Mouse (Mus musculus): ENCODE measurements around the gene 1700020D05Rik.
"Not testable (repeated sequence)": the region's sequence is repeated elsewhere in the genome, so short reads cannot be mapped to it uniquely, and the experiment has no call there.

1700020D05Rik gene

DNA sequence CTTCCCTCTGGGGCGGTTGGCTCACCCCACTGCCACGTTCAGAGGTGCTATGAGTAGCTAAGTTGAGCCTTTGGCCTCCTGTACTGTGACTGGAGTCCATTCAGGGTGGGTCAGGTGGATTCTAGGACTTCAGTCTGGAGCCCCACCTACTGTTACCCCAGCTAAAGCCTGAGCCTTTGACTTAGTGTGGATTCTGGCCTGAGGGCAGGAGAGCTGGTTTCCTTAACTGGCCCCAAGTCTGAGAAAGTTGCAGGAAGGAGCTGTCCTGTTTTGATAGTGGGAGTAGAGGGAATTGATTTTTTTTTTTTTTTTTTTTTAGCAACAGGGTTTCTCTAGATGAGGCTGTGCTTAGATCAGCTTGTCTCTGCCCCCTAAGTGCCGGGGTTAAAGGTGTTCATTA, 9.3 kb downstream of the 1700020D05Rik start:
- no peak for DNase-seq

DNA sequence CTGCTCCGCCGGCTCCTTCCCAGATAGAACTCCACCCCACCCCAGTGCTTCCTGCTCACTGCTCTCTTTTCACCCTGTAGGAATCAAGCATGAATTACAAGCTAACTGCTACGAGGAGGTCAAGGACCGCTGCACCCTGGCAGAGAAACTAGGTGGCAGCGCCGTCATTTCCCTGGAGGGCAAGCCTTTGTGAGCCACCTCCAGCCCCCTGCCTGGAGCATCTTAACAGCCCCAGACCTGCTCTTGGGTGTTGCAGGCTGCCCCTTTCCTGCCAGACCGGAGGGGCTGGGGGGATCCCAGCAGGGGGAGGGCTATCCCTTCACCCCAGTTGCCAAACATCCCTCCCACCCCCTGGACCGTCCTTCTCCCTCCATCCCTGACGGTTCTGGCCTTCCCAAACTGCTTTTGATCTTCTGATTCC, 10.3 kb downstream of the 1700020D05Rik start:
- DNase-seq: not testable (repeated sequence)

DNA sequence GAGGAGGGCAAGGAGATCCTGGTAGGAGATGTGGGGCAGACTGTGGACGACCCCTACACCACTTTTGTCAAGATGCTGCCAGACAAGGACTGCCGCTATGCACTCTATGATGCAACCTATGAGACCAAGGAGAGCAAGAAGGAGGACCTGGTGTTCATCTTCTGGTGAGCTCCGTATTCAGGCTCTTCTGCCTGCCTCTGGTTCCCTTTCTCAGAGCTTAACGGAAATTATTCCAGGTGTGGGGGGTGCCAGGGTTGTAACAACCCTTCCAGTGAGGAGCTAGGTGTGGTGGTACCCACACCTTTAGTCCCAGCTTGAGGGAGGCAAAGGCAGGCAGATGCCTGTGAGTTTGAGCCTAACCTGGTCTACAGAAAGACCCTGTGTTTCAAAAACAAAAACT, 10.9 kb downstream of the 1700020D05Rik start:
- no peak for DNase-seq

DNA sequence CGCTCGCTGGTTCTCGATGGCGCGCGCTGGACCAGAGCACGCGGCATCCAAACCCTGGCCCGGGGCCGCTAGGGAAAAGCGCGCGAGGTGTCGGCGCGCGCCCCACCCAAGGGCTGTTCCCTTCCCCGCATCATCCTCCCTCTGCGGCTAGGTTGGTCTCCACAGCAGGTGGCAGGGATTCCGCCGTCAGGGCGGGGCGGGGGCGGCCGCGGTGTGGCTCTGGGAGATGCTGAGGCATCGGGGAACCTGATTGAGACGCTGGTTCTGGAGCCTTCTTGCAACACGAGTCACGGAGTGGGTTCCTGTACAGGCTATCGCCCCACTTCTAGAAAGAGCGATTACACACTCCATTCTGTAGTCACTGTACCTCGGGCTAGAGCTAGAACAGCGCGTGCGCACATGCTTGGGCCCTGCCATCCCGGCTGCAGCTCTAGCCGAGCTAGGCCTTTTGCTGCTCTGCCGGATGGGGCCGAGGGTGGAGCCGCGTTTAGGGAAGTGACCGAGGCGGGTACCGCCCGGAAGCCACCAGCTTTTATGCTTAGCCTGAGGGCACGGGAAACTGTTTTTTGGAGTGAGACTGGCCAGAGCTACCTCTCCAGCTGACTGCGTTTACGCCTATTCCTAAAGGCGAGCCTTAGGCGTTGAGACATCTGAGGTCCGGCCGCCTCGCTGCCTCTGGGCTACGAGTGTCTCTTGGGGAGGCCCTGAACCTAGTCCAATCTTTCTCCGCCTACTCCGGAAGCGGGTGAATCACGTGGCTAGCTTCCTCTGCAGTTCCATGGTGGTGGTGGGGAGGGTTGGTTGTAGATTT, 12.5 kb downstream of the 1700020D05Rik start:
- peak; percentile 83 to 85 for DNase-seq

DNA sequence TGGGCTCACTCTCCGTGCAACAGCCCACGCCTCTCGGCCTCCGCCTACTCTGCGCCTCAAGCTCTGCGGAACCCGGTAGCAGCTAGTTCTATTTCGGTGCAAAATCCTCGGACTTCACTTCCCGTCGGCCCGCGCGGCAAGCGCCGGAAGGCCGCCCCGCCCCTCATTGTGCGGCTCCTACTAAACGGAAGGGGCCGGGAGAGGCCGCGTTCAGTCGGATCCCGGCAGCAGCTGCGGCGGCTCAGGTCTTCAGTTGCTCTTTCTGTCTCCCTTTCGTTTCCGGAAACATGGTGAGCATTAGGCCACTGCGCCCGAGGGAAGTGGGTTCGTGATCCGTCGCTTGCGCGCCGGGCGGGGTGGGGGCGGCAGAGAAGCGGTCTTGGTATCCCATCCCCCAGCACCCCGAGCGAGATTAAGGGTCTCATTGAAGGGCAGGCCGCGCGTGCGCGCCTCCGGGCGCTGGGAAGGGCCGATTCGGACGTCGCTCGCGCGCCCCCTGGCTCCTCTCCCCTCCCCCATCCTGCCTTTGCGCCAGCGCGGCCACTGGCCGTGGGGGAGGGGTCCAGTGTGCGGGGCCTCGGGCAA, 13.2 kb downstream of the 1700020D05Rik start, which contains the start of gene Cfl1:
Gene Cfl1, plus strand, starts transcription at position 143 of the 585 bp plus-strand sequence.
- peak; percentile 95 to 96 for DNase-seq

DNA sequence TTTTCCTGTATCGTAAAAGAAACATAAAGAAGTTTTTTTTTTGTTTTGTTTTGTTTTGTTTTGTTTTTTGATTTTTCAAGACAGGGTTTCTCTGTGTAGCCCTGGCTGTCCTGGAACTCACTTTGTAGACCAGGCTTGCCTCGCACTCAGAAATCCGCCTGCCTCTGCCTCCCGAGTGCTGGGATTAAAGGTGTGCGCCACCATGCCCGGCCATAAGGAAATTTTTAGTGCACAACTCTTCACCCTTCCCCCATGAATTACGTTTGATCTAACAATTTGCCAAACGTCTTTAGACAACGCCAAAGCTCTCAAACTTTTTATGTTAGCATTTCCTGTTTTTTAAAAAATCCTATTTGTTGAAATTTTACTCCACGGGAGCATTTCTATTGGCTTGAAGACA, 13.9 kb downstream of the 1700020D05Rik start:
- DNase-seq: not testable (repeated sequence)

DNA sequence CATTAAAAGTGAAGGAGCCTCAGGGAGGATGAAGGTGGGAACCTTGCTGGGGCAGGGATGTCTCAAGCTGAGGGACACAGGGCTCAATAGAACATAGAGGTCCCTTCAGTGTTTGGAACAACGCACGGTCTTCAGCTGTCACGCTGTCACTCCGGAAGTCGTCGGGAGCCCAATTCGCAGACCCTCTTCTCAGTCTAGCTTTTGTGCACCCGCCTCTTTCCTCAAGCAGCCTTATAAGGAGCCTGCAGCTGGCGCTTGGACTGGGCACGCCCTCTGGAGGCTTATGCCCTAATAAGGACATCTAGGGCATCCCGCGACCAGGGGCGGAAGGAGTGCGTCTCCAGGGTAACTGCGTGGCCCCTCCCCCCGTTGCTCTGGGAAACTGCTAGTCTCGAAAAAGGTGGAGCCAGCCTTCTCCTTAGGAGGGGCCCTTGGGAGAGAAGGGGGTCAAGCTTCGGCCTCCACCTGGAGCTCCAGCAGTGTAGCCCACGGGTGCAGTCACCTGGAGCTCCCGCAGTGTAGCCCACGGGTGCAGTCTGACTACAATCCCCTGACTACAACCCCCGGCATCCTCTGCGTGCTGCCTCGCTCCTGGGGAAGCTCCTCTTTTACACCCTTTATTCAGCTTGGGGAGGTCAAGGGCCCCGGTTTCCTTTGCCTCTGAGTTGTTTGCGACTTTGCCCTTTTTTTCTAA, 14.6 kb downstream of the 1700020D05Rik start:
- DNase-seq: peak; percentile 96 to 97

DNA sequence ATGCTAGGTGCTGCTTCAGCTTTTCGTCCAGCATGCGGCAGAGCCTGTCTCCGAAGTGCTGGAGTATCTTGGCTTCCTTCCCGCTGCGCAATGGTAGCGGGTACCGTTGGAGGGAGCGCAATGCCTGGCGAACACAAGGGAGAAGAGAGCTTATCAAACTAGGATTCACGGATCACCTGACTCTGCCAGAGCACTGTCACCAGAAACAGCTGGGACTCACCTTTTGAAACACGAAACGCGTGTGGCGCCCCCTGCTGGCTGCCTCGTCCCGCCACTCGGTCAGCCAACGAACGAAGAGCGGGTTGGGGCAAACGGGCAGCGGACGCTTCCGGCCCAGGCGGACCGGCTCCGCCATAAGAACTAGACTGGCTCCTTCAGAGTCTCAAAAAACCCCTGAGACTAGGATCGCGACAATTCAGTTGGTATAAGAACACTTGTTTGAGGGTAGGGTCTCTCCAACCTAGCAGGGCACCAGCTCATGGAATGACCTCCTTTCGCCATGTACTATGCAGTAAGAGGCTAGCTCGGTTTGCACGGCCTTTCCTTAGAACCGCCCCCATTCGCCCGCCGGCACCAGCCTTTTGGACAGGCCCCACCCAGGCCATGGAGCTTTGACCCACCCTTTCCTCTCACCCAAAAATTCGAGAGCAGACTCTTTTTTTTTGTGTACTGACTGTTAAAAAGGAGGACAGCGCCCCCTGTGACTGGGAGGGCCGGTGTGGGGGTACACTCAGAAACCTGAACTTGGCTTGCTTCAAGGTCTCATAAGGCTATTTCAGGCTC, 15.6 kb downstream of the 1700020D05Rik start, which contains the start of gene Mus81:
Gene Mus81, minus strand, starts transcription at position 635 of the 783 bp plus-strand sequence.
- peak; percentile 98 to 99 for DNase-seq

DNA sequence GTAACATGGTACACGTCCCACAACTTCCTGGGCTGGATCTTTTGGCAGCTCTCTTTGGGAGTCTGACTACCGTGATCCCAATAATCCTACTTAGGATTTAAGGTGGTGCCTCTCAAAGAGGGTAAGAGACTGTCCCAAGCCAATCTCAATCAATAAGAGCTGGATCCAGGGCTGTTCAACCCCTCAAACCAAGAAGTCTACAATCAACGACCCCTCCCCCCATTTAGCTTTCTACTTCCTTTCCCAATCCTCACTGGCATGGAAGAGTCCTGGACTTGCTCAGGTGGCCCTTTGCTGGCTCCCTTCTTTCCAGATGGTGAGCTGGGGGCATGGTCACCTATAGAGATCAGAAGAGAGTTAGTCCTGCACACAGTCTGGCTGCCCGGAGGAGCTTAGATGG, 16.8 kb downstream of the 1700020D05Rik start:
- no peak for DNase-seq

DNA sequence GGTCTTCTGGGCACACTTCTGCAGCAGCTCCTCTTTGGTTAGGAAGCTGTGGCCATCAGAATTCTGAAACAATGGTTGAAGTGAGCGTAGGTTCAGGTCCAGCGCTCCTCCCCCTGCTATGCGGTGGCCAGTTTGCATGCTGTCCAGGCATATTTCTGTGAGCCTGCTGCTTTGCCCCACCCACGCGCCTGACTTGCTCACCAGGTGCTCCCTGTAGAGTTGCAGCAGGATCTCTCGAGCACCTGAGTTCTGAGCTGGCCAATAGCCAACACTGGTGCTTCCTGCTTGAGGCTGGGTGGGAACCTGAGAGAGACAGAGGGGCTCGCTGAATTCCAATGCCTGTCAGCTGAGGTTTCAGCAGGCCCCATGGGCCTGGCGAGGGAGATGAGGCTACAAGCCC, 17.3 kb downstream of the 1700020D05Rik start:
- peak; percentile 61 to 65 for DNase-seq

DNA sequence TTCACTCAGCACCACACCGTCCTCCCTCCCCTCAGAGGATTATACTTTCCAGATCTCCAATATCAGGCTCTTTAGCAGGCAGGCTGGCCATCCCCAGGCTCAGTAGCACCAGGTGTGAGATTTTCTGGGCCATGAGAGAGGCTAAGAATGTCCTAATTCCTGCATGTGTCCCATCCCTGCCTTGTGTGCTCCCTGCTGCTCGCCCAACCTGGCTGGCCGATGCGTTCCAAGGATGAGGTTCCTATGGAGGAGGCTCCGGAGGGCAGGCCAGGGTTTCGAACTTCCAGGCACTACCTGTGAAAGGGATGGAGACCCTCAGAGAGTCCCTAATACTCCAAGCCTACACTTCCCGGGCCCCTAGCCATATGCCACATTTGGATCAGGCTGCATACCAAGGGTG, 17.8 kb downstream of the 1700020D05Rik start:
- peak; percentile 69 to 76 for DNase-seq

DNA sequence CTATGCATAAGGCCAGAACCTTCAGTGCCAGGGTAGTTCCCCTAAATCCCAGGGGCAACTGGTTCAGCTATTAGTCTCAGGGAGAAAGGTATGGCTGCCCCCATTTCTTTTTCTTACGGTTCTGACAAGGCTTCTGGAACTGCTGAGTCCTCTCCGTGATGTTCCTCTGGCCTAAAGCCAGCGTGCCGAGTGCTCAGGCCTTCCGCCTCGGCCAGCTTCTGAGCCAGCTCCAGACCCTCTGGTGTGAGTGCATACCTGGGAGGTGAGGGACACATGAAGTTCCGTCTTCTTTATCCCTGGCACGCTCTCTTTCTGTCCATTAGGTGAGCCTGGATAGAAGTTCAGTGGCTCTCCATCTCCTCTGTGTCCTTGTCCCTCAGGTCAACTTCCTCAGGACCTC, 18.2 kb downstream of the 1700020D05Rik start:
- DNase-seq: peak; percentile 63 to 66

DNA sequence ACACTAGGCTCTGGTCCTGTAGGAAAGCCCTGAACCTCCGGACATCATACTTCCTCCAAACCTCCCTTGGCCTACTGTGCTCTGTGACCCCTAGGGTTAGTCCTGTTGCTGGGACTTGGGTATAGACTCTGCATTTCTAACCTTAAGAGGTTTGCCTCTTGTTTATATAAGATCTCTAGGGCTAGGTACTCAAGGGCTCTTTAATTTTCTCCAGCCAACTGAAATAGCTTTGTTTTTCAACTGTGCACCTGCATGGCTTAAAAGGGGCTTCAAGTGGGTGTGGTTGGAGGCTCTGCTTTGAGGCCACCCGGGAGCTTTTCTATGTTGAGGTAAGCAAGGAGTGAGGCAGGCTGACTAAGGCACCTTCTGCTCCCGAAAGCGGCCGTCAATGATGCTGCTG, 19.1 kb downstream of the 1700020D05Rik start:
- DNase-seq: no peak

DNA sequence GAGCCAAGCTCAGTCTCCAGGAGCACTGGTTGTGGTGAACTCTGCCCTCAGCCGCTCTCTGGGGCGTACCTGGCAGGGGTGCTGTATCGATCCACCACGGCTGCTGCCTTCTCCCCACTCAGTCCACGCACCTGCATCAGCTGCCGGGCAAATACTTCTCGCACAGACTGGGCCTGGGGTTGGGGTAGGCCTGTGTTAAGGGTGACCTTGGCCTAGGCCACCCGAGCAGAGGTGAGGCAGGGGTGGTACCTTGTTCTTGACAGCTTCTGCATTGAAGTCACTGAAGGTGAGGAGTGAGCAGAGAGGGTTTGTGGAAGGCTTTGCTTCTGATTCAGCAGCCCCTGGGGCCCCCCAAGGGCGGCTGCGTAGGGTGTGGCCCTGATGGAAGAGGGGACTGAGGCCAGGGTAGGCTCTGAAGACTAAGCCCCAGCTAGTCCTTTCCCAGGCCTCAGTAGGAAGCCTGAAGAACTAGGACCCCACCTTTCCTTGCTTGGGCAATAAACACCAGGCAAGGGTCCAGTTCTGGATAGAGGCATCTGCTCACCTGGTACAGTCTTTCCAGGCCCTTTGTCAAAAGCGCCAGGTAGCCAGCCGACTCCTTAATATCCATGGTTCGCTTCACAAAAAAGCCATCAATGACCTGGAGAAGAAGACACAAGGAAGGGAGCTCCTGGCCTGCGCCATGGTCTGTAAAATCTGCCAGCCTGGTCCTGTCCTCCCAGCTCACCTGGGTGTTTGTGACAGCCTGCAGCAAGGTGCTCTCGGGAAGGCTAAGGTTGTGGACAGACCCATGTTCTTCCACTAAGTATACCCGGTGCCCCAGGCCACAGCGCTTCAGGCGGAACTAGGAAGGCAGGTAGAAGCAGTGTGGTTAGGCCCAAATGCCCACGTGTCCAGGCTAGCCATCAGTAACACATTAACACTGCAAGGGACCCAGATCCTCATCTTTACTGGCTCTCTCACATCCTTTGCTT, 19.9 kb downstream of the 1700020D05Rik start:
- DNase-seq: no peak

DNA sequence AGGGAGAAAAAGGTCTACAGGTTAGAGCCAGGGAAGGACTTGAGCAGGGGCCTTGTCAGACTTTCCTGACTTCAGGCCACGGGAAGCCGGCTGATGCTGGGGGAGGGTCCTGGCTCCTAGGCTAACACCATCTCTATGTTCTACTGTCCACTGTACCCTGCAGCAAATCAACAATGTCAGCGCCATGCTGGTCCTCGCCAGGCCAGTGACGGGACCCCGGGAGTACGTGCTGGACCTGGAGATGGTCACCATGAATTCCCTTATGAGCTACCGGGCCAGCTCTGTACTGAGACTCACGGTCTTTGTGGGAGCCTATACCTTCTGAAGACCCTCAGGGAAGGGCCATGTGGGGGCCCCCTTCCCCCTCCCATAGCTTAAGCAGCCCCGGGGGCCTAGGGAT, 22.2 kb downstream of the 1700020D05Rik start:
- DNase-seq: no peak

DNA sequence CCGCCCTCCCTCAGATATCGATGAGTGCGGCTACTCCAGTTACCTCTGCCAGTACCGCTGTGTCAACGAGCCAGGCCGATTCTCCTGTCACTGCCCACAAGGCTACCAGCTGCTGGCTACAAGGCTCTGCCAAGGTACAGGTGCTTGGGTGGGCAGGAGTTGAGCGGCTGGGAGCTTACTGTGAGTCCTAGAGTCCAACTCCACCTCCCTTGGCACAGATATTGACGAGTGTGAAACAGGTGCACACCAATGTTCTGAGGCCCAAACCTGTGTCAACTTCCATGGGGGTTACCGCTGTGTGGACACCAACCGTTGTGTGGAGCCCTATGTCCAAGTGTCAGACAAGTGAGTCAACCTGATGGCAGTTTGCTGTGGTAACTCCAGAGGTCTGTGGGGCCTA, 23.6 kb downstream of the 1700020D05Rik start:
- DNase-seq: peak in 1 of 2 experiments; percentile 36

DNA sequence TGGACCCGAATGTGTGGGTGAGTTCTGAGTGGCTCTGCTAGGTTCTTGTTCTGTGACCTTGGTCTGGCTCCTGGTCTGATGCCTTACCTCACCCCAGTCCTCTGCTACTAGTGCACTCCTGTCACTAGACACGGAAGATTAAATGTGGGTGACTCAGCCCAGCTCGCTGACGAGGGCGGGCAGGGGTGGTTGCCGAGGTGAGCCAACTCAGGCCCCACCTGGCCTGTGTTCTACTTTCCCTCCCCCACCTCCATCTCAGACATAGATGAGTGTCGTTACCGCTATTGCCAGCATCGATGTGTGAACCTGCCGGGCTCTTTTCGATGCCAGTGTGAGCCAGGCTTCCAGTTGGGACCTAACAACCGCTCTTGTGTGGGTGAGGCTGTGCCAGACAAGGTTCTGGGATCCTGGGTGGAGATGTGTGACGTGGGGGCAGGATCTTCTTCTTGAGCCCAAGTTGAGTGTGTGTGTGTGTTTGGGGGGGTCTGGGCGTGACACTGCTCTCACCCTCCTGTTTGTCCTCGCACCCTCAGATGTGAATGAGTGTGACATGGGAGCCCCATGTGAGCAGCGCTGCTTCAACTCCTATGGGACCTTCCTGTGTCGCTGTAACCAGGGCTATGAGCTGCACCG, 25.8 kb downstream of the 1700020D05Rik start:
- DNase-seq: no peak

DNA sequence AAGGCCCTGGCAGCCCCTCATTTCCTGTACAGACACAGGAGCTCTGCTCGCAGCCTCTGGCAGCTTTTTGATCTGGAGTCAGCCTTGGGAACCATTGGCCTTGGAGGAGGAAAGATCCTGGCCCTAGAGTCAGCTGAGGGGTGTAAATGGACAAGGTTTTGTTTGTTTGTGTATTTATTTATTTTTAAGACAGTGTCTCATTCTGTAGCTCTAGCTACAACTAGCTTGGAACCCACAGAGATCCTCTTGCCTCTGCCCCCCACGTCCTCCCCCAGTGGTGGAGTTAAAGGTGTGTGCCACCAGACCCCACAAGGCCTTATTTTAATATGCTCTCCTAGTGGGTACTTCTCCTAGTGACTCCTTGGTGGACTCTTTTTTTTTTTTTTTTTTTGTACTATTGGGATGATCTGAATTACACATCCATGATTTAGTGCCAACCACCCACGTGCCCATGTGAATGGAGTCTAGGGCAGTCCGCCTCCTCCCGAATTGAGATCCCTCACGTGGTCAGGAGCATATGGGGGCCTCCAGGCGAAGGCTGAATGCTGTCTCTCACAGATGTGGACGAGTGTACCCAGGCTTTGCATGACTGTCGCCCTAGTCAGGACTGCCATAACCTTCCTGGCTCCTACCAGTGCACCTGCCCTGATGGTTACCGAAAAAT, 26.5 kb downstream of the 1700020D05Rik start:
- DNase-seq: no peak

DNA sequence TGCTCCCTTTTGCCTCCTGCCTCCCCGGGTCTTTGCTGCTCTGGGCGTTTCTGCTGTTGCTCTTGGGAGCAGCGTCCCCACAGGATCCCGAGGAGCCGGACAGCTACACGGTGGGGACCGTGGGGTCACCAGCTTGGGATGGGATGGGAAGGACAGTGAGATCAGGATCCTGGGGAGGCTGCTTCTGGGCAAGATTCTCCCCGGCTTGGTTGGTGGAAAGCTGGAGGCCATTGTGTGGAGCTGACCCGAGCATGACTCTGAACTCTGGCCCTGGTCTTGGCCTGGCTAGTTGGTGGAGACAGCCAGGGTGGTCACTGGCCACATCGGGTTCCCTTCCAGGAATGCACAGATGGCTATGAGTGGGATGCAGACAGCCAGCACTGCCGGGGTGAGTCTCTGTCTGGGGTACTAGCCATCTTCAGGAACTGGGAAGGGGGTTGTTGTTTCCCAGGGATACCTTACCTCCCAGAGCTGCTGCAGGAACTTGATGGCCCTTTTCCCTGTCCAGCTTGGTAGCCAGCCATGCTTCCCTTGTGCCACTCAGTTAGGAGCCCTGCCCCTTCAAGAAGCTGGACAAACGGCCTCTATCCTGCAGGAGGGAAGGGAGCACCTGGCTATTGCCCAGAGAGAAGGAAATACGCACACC, 28.4 kb downstream of the 1700020D05Rik start:
- DNase-seq: peak in 1 of 2 experiments; percentile 44
